ENCODE assay signal across 19 mouse cellular contexts in the genomic region with DNA sequence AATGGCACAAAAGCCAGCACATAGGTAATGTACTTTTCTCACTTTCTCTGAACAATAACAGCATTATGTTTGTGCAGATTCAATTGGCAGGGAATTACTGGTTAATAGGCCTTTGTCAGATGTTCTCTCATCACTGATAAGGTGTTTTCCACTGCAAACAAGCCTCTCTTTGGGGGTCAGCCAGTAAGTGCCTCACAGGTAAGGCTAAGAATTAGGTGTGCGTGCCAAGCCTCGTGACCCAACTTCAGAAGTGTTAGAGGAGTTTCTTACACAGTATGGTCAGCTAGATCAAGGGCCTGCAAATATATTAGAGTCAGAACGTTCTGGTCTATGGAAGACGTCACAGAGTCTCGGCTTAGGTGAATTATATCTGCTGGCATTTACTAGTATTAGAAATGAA.
"Had no signal": no experiment of that assay in that cellular context is flagged by ENCODE, and none has a peak within 500 bp of the region (broad histone marks: within the 10 kb centered on the region; RNA-seq: fewer than 3 reads in every experiment).

No protein-coding gene starts in this region.

- H3K27me3 ChIP-seq: intestine, embryonic 15.5 days; kidney, embryonic 15.5 days; liver, embryonic 13.5 days; megakaryocyte, embryonic 14.5 days; midbrain, embryonic 13.5 days; neural tube, embryonic 13.5 days; stomach, embryonic 15.5 days had no signal

- H3K4me2 ChIP-seq: intestine, embryonic 15.5 days; liver, embryonic 13.5 days; midbrain, embryonic 13.5 days; neural tube, embryonic 13.5 days; stomach, embryonic 15.5 days had no signal

- H3K27ac ChIP-seq: intestine, embryonic 15.5 days; kidney, embryonic 15.5 days; left cerebral cortex, adult 2 months; liver, embryonic 13.5 days; midbrain, embryonic 10.5 days; midbrain, embryonic 13.5 days; neural tube, embryonic 13.5 days; stomach, embryonic 15.5 days had no signal

- DNase-seq: kidney, adult 11 months; kidney, adult 8-10 months; kidney, postnatal 10 days; kidney, postnatal 36 days; layer of hippocampus, postnatal 36 days; liver, embryonic 13.5 days; retina, postnatal 1 day; right cerebral cortex, postnatal 25 days; spleen, adult 18-20 months; thymus, postnatal 25 days had no signal

- H3K4me3 ChIP-seq: intestine, embryonic 15.5 days; kidney, embryonic 15.5 days; left cerebral cortex, adult 2 months; liver, embryonic 13.5 days; midbrain, embryonic 10.5 days; midbrain, embryonic 13.5 days; neural tube, embryonic 13.5 days; stomach, embryonic 15.5 days had no signal

- H3K4me1 ChIP-seq: intestine, embryonic 15.5 days; kidney, embryonic 15.5 days; liver, embryonic 13.5 days; midbrain, embryonic 10.5 days; stomach, embryonic 15.5 days had no signal

- ATAC-seq: intestine, embryonic 15.5 days; midbrain, embryonic 13.5 days; midbrain, embryonic 16.5 days had no signal

- H3K9ac ChIP-seq: intestine, embryonic 15.5 days; kidney, embryonic 15.5 days; liver, embryonic 13.5 days; midbrain, embryonic 13.5 days; neural tube, embryonic 13.5 days; stomach, embryonic 15.5 days had no signal

- H3K36me3 ChIP-seq: intestine, embryonic 15.5 days; stomach, embryonic 15.5 days had no signal

- H3K9me3 ChIP-seq: intestine, embryonic 15.5 days; kidney, embryonic 15.5 days; liver, embryonic 13.5 days; megakaryocyte, embryonic 14.5 days; midbrain, embryonic 10.5 days; midbrain, embryonic 13.5 days; neural tube, embryonic 13.5 days; stomach, embryonic 15.5 days had no signal
